Mouse (Mus musculus): ENCODE data around the gene Sema4c.

Gene Sema4c

GRCm38 (mm10) chr1:36534595-36535058 is 23.5 kb downstream of the Sema4c start:
- DNase-seq (ENCODE audit: low spot score) = no peak

- DNase-seq (ENCODE audit: low spot score) = no peak
Observed at GRCm38 (mm10) chr1:36533546-36533945, 24.6 kb downstream of the Sema4c start.

DNA sequence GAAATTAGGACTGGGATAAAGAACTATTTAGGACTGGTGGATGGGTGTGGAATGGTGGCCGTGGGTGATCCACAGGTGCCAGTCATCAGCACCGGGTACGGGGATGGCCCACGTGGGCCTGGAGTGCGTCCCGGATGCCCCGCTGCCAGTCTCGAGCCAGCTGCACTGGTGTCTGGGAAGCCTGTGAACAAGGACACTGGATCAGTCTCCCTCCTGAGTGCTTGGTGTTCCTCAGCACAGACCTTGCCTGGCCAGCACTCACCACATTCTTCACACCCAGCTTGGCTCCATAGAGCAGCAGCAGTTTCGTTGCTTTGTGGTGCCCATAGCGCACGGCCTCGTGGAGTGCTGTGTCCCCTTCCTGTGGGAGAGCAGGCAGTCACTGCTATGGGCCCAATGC is 26.7 kb downstream of the Sema4c start:
- DNase-seq (ENCODE audit: low spot score) = no peak

- DNase-seq (ENCODE audit: low spot score) = no peak
Observed at GRCm38 (mm10) chr1:36530962-36531361, 27.2 kb downstream of the Sema4c start.

GRCm38 (mm10) chr1:36530485-36530884 is 27.7 kb downstream of the Sema4c start:
- DNase-seq (ENCODE audit: low spot score) = no peak

- no peak for DNase-seq (ENCODE audit: low spot score)
Observed at GRCm38 (mm10) chr1:36529875-36530274, 28.3 kb downstream of the Sema4c start.

- no peak for DNase-seq (ENCODE audit: low spot score)
Observed at GRCm38 (mm10) chr1:36529274-36529673, 28.9 kb downstream of the Sema4c start.

DNA sequence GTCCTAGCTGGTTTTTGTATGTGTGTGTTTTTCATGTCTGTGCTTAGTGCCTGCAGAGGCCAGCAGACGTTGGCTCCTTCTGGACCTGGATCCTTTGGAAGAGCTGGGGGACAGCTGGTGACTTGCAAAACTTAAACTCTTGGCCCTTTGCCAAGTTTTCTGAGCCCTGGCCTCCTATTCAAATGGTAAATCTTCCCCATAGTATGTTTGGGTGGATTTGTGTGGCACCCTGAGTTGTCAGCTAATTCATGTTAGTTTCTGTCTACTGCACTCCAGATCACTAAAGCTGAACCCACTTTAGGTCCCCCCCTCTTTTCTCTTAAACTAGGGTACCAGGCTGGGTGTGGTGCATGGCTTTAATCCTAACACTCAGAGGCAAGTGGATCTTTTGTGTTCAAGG is 29.8 kb downstream of the Sema4c start:
- DNase-seq (ENCODE audit: low spot score) = no peak

- DNase-seq (ENCODE audit: low spot score) = no peak
Observed at GRCm38 (mm10) chr1:36526903-36527302, 31.2 kb downstream of the Sema4c start.

- DNase-seq (ENCODE audit: low spot score) = no peak
Observed at GRCm38 (mm10) chr1:36525774-36526173, 32.4 kb downstream of the Sema4c start.

- no peak for DNase-seq (ENCODE audit: low spot score)
Observed at GRCm38 (mm10) chr1:36524058-36524457, 34.1 kb downstream of the Sema4c start.

- no peak for DNase-seq (ENCODE audit: low spot score)
Observed at GRCm38 (mm10) chr1:36523332-36524013, 34.7 kb downstream of the Sema4c start.

DNA sequence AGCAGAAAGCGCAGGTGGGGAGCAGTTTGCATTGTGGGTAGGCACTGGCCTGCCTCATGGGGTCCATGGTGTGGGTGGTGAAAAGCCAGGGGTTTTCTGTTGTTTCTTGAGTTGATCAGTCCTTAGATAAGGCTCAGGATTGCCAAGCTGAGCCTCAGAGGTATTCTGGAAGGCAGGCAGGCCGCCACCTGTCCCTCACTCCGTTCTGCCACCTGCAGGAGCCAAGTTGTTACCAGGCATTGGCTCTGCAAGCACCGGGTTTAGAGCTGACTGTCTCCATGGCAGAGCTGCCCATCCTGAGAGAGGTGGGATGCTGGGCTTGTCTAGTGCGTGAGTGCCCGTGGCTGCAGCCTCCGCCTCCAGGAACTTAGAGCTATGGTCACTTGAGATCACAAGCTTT is 35.9 kb downstream of the Sema4c start:
- DNase-seq (ENCODE audit: low spot score) = no peak

DNA sequence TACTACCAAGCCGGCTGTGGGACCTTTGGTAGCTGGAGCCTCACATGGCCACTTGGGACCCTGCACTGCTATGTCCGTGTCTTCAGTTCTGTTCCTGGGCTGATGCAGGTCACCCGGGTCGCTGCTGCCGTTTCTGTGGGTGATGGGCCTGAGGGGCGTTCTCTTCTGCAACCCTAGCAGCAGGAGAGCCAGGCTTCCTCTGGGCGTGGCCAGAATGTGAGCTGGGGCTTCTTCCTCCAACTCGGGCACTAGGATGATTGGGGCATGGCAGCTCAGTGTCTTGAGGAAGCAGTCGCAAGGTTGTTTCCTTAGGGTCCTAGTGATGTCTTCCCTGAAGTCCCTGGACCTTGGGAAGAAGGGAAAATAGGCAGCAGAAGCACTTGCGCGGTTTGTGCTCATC is 38.5 kb downstream of the Sema4c start:
- DNase-seq (ENCODE audit: low spot score) = no peak

GRCm38 (mm10) chr1:36518259-36518658 is 39.9 kb downstream of the Sema4c start:
- no peak for DNase-seq (ENCODE audit: low spot score)

DNA sequence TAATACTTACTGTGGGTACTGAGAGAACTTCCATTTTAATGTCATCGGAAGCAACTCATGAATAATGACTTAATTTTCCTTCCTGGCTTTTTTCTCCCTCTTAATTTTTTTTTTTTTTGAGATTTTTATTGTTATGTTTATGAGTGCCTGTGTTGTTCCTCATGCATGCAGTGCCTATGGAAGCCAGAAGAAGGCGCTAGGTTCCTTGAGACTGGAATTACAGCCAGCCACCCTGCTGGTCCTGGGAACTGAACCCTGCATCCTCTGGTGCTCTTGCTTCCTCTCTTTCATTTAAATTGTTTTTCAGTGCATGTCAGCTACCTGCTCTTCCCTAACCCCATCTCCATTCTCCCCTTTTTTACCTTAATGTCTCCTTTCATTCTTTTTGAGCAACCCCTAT is 44.4 kb downstream of the Sema4c start:
- DNase-seq (ENCODE audit: low spot score) = no peak

GRCm38 (mm10) chr1:36513310-36513709 is 44.8 kb downstream of the Sema4c start:
- DNase-seq (ENCODE audit: low spot score) = no peak

GRCm38 (mm10) chr1:36512966-36513280 is 45.2 kb downstream of the Sema4c start:
- no peak for DNase-seq (ENCODE audit: low spot score)

DNA sequence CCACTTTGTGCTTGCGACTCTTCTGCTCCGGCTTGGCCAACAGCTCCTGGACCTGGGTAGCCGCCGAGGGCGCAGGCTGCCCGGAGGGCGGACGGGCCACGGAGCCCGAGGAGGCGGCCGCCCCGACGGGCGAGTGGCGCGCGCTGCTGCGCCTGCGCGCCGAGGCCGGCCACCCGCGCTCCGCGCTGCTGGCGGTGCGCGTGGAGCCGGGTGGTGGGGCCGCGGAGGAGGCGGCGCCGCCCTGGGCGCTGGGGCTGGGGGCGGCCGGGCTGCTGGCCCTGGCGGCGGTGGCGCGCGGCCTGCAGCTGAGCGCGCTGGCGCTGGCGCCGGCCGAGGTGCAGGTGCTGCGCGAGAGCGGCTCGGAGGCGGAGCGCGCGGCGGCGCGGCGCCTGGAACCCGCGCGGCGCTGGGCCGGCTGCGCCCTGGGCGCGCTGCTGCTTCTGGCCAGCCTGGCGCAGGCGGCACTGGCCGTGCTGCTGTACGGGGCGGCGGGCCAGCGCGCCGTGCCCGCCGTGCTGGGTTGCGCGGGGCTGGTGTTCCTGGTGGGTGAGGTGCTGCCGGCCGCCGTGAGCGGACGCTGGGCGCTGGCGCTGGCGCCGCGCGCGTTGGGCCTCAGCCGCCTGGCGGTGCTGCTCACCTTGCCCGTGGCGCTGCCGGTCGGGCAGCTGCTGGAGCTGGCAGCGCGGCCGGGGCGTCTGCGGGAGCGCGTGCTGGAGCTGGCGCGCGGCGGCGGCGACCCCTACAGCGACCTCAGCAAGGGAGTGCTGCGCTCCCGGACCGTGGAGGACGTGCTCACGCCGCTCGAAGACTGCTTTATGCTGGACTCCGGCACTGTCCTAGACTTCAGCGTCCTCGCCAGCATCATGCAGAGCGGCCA is 45.8 kb downstream of the Sema4c start:
- DNase-seq (ENCODE audit: low spot score) = no peak

DNA sequence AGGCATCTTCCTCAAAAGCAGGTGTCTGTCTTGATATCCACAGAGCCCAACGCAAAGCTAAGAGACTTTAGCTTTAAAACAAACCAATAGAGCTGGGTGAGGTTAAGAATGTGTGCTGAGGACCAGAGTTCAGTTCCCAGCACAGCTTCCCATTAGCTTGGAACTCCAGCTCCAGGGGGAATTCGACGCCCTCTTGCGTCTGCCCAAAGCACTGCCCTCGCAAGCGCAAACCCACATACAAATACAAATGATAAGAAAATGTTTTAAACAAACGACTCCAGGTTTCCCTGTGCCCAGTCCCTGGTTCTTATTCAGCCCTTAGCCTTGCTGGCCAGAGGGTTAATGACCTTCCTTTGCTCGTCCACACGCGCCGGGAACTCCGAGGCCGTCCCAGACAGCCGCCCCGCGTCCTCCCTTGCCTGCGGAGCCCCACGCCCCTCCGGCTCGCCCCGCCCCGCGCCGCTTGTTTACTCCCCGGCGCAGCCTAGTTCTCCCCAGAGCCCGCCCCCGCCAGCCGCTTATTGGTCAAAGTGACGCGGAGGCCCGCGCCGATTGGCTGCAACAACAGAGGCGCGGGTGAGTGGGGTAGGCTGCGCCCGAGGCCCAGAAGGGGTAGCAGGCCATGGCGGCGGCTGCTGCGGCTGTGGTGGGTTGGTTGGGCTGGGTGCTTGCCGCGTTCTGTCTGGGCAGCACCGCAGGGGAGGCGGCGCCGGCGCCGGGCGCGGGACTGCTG is 46.7 kb downstream of the Sema4c start, which contains the start of gene Cnnm3:
Gene Cnnm3, plus strand, starts transcription at position 579 of the 733 bp plus-strand sequence.
- DNase-seq (ENCODE audit: low spot score) = peak; percentile 98

DNA sequence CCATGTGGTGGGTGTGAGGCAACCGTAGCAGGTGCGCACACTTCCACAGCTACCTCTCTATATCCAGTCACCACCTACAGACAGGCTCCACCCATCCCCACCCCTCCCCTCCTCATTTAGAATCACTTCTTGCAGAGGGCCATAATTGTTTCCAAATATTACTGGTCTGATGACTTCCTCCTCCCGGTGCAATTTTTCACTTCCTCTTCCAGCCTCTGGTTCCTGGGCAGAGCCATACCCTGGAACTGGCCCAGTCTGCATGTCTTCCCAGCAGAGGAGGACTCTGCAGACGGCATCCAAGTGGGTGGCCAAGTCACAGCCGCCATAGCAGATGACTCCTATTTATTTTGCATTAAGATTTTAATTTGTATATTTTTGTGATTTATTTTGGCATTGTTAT is 49.9 kb downstream of the Sema4c start:
- DNase-seq (ENCODE audit: low spot score) = no peak

GRCm38 (mm10) chr1:36501261-36501660 is 56.9 kb downstream of the Sema4c start:
- no peak for DNase-seq (ENCODE audit: low spot score)

All from urinary bladder, postnatal 10 days (tissue).